Mouse (Mus musculus) MEL (cell line): Measurements from ENCODE around the gene Olfr1453.

Source experiments
- CHD1 ChIP-seq: IDR thresholded peaks from 2 replicates; pipeline ENCODE4 v1.6.1; 2012; ENCODE audit warnings: low read depth, mild to moderate bottlenecking, inconsistent platforms, low read length, improper control_type of control experiment
- KAT2A ChIP-seq: conservative IDR thresholded peaks from 2 replicates; pipeline ENCODE4 v1.6.1; 2012; ENCODE audit warnings: low read depth, low read length, improper control_type of control experiment, inconsistent platforms

DNA sequence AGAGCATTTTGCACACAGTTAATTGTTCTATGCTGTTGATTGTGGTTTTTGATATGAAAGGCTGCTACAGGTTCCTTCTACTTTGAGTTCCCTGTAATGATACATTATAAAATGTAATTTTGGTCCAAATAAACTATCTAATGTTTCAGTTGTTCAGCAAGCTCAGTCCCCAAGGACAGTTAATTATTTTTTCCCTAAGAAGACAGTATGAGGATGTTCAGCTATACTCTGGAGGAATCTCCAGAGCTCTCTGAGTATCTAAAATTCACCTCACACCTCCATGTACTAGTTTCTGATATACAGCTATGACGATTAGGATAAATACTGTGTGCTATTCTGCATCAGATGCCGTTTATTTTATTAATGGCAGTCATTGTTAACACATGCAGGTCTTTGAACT, 32.2 kb upstream of the Olfr1453 start, which contains the start of gene Olfr1454:
- no peak for TF ChIP-seq KAT2A
- TF ChIP-seq CHD1 = no peak
